Mouse (Mus musculus) frontal cortex, adult 2 months (tissue): ENCODE data around the gene Rab3b. TPM values are rescaled to one million over a fixed set of nuclear protein-coding genes. Genes with fewer than 3 reads are reported as not detected.

Experiments used
- DNase-seq, 2 experiments: peaks; one replicate each; pipeline ENCODE4 v3.0.0; 2022; ENCODE audit warnings: low spot score in 1 of 2; ENCODE audit errors: extremely low spot score in 1 of 2
- polyA plus RNA-seq: library from polyadenylated mRNA; depleted of rRNA; stranded (reverse); fragments of >200 nt; gene quantifications from 2 replicates; pipeline ENCODE4 v1.2.3, GENCODE M21; 2012; rRNA removed

Rab3b gene
- polyA plus RNA-seq, 1 experiment: 188 TPM

DNA sequence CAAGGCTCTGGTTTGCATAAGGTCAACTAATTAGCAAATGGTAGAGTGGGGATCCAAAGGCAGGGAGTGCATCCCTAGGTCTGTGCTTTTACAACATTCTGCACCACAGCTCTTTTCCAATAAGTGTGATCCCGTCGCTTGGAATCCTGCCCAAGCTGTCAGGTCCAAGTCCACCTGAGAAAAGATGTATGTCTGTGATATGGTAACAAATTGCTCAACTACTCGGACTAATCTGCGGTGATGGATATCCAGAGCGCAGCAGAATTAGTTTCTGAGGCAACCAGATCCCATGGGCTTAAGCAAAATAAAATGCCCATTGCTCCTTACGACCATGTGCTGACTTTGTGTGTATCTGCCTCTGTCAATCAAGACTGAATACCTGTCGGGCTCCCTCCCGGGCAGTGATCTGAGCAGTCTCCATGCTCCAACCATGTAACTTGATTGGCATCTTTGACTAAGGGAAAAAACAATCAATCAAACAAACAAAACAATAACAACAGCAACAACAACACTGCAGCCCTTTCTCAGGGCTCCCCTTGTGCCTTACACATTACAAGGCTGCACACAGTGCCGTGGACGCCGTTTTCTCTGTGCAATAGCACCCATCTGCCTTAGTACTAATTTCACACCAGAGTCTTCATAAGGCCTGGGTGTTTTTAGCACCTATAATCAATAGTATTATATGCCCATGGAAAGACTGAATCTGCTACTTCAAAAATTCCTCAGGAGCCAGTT lies 64.3 kb downstream of the Rab3b start:
- DNase-seq: no peak

DNA sequence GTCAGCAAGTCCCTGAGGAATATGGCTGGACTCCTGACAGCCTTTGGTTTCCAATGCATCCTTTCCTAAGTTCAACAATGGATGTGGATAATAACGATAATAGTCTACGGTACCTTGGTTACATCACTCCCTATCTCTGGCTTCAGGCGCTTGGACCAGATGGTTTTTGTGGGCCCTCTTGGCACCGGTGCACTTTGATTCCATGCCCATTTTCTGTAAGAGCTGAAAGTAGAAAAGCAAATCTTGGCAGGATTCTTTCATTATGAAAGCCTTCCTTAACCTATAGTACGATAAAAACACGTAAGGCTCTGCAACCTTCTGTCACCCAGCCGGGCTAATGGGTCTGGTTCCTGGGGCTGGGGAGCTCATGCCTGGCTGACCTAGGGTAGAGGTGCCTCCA lies 70.3 kb downstream of the Rab3b start:
- peak; percentile 45 to 83 for DNase-seq

DNA sequence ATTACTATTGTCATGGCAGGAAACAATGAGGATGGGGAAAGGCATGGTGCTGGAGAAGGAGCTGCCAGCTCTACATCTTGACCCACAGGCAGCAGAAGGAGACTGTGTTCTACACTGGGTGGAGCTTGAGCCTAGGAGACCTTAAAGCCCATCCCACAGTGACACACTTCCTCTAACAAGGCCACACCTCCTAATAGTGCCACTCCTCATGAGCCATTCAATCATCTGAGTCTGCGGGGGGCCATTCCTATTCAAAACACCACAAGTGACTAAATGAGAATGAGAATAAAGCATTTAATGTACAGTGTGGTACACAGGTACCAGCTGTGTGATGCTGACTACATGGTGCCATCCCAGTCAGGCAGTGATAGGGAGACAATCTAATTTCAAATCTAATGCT lies 71.3 kb downstream of the Rab3b start:
- no peak for DNase-seq

DNA sequence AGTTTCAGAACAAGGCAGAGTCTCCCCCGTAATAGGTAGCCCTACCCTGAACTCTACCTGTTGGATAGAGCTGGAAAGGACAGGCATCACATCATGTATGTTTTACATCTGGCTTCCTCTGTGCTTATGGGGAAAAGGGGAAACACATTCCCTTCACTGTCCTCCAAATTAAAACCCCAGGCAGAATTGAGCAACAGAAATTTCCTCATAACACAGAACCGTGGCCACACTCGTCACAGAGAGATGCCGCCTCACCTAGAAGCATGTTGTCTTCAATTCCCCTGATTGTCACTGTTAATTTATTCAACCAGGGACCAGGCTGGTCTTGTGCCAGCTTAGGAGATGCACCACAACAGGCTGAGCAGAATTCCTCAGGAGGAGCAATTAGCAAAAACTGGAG lies 72.8 kb downstream of the Rab3b start:
- DNase-seq: no peak

DNA sequence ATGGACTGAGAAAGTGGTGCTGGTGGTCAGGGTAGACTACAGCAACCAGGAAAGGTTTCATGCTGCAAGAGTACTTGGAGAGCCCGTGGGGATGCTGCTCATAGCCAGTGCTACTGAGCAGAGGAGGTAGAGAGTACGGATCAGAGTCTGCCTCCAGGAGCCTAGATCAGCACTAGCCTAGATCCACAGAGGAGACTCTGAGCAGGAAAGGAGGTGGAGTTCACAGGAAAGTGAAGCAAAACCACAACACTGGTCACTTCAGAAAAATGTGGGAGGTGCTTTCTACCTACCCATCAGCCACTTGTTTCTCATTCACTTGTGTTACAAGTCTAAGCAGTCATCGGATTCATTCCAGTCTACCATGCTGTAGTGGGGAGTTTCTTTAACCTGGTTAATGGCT lies 80.8 kb downstream of the Rab3b start:
- DNase-seq: no peak

DNA sequence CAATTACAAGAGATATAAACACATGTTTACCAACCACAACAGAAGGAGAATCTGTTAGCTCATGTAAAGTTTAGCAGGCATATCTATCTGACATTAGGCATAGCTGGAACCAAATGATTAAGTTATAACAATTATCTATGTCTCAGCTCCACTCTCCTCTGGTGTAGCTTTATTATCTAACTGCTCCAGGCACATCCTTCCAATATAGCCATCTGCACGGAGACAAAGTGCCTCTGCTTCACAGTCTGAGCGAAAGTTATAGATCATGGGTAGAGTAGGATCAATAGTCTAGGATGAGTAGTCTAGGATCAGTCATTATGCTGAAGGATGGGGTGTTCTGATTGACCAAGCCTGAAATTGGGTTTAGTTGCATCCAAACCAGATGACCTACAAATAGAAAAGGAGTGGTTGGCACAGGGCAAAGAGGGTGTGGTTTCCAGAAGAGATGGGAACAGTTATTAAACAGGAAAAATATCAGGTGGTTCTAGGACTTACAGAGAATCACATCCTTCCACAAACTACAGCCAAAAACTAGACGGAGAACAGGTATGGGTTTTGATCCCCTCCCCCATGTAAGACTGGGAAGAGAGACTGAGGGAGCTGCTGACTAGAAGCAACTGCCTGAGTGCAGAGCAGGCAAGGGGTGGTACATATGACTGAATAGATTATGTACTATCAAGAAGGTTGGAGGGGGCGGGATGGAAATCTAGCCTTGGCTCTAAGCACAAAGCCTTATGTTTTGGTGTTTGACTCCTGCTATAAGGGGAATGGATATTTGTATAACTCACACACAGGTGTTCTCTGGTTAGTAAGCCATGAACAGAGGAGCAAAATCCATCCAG lies 82.0 kb downstream of the Rab3b start:
- DNase-seq: no peak

DNA sequence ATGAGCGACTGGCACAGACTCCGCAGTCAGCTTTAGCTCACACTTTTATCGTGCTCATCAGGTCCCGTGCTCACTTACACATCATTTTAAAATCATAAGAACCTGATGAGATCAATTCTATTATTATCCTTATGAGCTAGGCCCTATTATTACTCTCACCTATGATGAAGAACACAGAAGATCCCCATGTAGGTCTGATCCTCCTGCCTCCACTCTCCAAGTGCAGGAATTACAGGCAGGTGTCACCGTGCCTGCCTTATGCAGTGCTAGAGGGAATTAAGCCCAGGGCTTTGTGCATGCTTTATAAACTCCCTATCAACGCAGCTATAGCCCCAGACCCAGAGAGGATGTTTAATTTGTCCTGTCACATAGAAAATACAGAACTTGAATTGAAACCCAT lies 84.2 kb downstream of the Rab3b start:
- no peak for DNase-seq

DNA sequence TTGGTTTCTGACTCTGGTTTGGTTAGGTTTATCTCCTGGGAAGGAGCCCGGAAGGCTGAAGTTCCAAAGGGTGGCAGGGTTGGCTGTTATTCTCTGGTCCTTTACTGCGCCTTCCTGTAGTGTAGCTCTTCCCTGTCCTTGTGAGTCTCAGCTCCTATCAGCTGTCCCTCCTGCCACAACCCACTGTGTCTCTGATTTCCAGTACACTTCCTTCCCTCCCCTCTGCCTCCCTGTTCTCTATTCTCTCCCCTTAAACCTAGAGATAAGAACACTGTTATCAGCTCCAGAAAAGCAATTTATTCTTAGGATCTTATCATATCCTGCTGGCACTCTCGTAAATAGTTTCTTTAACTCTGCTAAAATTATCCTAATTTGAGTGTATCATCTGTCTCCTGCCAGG lies 90.7 kb downstream of the Rab3b start:
- no peak for DNase-seq

DNA sequence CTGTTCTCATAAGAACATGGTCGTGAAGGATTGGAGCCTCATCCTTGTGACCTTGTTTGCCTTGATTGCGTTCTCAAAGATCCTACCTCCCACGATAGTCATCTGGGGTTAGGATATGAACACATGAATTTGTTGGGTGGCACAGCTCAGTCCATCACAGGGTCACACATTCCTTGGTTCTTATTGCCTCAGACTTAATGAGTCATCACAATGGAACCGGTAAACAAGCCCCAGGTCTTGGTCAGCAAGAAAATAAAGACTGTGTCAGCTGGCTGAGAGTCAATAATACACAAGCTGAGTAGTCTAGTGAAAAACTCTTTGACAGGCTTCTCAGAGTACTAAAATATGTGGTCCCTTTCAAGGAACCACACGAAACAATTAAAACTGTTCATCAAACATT lies 92.2 kb downstream of the Rab3b start:
- DNase-seq: no peak

DNA sequence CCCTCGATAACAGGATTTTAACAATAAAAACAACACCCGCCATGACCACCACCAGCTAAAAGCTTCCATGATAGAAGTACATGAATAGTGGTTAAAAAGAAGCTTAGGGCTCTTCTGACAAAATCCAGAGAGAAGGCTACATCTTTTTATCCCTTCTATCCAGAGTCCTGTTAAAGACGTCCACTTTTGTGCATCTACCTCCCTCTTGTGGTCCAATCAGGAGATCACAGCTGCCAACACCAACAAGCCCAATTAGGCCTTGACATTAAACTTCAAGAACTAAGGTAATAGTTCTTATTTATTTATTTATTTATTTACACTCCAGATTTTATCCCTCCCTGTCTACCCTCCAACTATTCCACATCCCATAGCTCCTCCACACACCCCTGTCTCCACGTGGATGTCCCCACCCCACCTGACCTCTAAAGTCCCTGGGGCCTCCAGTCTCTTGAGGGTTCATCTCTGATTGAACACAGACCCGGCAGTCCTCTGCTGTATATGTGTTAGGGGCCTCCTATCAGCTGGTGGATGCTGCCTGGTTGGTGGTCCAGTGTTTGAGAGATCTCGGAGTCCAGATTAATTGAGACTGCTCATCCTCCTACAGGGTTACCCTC lies 97.7 kb downstream of the Rab3b start:
- DNase-seq: peak; percentile 27 to 85

DNA sequence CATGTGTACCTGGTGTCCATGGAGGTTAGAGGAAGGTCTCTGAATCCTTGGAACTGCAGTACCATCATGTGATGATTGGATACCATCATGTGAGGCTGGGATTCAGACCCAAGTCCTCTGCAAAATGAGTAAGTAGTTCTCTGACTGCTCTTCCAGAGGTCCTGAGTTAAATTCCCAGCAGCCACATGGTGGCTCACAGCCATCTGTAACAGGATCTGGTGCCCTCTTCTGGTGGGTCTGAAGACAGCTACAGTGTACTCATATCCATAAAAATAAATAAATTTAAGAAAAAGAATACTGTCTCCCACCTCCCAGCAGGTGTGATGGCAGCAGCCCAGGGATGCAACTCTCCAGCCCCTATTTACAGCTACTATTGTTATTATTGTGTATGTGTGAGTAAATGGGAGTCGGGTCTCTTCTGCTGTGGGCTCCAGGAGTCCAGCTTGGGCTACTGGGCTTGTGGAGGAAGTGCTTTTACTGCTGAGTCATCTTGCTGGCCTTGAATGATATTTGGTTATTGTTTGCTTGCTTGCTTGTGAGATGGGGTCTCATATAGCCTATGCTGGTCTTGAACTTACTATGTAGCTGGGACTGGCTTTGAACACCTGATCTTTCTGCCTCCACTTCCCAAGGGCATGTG lies 108.1 kb downstream of the Rab3b start:
- DNase-seq: no peak

DNA sequence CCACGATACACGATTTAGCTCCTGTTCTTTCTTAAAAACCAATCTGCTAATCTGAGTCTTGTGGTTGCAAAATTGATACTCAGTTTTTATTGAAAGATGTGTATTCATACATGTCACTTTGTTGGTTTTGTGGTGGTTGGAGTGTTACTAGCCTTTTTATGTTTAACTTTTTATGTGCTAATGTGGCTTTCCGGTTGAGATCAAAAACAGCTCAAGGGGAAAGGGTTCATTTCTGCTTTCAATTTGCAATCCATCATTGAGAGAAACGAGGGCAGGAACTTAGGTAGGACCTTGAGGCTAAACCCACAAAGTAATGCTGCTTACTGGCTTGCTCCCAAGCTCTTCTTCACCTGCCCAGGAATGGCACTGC lies 108.6 kb downstream of the Rab3b start:
- DNase-seq: no peak

DNA sequence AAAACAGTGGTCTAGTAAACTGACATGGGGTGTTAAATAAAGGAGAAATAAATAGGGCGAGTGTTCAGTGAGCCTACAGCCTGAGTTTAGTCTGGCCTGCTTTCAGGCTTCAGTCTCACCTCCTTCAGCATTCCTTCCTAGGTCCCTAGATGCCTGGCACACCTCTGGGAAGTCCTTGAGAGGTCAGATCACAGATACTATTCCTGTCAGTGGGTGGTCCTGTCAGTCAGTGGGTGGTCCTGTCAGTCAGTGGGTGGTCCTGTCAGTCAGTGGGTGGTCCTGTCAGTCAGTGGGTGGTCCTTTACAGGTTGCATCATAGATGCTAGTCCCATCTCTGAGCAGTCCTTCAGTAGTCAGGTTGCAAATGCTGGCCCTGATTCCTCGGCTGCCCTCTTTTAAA lies 110.6 kb downstream of the Rab3b start:
- DNase-seq: no peak

DNA sequence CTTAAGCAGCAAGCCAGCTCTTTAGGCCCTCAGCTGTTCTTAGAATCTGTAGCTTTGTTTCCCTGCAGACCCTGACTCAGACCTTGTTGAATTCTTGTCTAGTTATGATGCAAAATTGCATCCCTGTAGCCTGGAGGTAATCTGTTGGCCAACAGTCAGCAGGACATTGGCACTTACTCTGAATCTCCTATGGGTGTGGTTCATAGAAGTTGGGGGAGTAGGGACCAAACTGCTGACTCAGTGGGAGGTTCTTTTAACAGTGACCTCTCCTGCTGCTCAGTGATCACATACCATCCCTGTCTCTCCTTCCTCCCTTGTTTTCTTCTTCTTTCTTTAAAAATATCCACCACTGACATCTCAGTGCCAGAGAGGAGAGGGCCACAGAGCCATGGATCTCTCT lies 111.2 kb downstream of the Rab3b start:
- no peak for DNase-seq

DNA sequence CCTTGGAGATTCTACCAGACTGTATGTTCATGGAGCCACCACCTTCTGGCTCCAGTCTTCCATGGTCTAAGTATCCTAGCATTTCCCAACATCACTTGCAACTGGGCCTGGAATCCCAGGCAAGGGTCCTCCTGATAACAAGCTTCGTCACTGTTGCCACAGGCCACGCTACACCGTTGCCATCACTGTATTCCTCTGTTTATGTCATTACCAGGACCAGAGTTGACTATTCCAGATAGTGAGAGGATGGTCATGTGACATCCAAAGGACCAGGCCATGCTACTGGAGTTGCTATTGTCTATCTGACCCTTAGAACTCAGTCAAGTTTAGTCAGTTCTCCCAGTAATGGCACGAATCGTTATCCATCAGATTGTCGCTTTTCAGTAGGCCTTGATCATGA lies 111.7 kb downstream of the Rab3b start:
- no peak for DNase-seq

DNA sequence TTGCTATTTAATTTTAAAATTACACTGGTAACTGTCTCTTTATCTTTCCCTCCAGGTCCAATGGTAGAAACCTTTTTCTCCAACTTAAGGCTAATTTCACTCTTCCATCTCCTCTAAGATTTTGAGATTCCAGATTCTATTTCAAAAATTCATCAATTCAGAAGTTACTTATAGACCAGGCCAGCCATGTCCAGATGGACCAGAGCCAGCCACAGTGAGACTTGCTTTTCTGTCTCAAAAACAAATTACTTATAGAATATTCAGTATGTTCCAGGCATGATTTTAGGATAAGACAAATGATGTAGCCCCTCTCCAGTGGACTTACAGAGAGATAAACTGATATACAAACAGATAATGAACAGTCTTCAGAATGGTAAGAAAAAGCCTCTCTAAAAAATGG lies 112.9 kb downstream of the Rab3b start:
- no peak for DNase-seq

Other genes starting within 250 kb of the Rab3b start
- gene 3110021N24Rik, start 159.4 kb upstream of the Rab3b start, polyA plus RNA-seq: 0.48 and 0.60 TPM in 2 replicates
- 21.9 TPM in 2 replicates for gene Zfyve9, start 98.3 kb upstream of the Rab3b start, polyA plus RNA-seq
- gene Btf3l4, start 45.4 kb upstream of the Rab3b start, polyA plus RNA-seq: 88.4 and 93.9 TPM in 2 replicates
- 41.0 and 41.1 TPM in 2 replicates for gene Txndc12, start 44.5 kb upstream of the Rab3b start, polyA plus RNA-seq
- gene Kti12, start 31.3 kb upstream of the Rab3b start, polyA plus RNA-seq: 16.1 and 18.8 TPM in 2 replicates
- 0.14 and 0.17 TPM in 2 replicates for gene A730015C16Rik, start 30.4 kb upstream of the Rab3b start, polyA plus RNA-seq
- gene Nrd1, start 121.6 kb downstream of the Rab3b start, polyA plus RNA-seq: 122 and 151 TPM in 2 replicates